Mouse (Mus musculus): ENCODE results near the gene Mcpt4. TPM values are rescaled to one million over a fixed set of nuclear protein-coding genes. Genes with fewer than 3 reads are reported as not detected.
"Not testable (repeated sequence)": the region's sequence is repeated elsewhere in the genome, so short reads cannot be mapped to it uniquely, and the experiment has no call there.

Gene Mcpt4
- polyA plus RNA-seq (2017; shearing (Covaris generic)): not detected

DNA sequence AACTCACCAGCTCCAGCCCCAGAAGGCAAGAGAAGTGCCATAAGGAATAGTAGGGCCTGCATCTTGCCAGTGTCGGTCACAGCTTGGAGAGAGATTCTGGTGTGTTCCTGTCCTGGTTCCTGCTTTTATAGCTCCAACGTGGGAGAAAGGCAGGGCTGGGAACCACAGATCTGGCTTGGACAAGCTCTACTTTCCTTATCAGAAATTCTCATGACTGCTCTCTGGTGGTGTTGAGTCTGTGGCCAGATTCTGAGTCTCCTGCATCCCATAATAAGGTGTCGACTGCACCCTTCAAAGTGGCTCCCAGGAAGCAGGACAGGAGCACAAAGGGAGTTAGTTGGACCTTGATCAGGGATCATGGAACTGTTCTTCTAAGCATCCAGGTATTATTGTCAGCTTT is at the start of gene Mcpt4:
Gene Mcpt4, minus strand, starts transcription at position 101 of the 400 bp plus-strand sequence.
- ATAC-seq: not testable (repeated sequence)

DNA sequence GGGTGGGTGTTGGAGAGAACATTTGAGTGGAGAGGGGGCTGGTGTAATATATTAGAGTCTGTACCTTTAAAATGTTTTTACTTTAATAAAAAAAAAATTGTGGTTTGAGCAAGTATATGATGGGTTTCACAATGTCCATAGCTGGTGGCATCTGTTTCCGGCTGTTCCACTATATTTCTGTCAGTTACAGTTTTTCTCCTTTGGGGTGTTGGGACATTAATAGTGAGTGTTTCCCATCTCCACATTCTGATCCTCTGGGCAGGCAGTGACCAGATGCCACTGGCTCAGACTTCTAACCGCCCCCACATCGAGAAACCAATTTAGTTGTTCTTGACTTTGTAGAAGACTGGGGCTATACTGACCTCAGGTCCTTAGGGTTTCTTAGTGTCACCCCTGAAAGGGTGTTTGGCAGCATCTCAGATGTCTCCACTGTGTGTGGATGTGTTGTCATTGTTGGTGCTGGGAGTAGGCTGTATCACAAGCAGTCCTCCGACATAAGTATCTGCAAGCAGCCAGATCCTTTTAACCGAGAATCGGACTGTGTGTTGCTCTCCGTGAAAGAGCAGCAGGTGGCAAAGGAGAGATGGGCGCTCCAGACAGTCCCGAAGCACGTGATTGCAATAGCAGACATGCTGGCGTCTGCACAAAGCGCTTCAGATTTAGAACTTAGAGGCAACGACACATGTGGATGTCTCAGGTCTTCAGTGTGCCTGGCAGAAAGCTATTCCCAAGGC is 43.5 kb upstream of the Mcpt4 start:
- ATAC-seq: no peak

- ATAC-seq: no peak
Observed at GRCm38 (mm10) chr14:56105016-56105415, 42.9 kb upstream of the Mcpt4 start.

DNA sequence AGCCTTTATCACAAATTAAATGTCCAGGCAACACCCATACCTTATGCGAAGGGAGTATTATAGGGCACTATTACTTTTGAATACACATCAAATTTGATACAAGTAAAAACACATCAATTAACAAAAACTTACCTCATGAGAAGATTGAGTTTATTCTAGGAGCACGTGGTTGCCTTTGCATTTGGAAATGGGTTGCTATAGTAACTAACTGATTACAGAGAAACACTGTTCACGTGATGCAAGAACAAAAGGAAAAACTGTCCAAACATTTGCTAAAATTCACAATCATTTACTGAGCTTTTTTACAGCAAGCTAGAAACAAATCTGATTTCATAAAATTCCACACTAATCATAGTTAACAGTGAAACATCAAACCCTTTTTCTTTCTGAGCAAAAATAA is 41.3 kb upstream of the Mcpt4 start:
- no peak for ATAC-seq

GRCm38 (mm10) chr14:56102386-56102785 is 40.3 kb upstream of the Mcpt4 start, which contains the start of gene Ctsg:
Ctsg (minus strand) TSS chr14:56102574.
- ATAC-seq: no peak

DNA sequence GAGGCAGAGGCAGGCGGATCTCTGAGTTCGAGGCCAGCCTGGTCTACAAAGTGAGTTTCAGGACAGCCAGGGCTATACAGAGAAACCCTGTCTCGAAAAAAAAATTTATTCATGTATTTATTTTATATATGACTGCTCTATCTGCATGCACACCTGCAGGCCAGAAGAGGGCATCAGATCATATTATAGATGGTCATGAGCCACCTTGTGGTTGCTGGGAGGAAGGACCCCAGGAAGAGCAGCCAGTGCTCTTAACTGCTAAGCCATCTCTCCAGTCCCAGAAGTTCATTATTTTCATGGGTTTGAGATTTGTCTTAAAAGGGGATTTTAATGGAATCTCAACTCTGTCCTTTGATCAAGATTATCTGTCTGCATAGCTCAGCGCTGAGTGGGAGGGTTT is 36.8 kb upstream of the Mcpt4 start:
- ATAC-seq: no peak

GRCm38 (mm10) chr14:56097597-56097996 is 35.5 kb upstream of the Mcpt4 start:
- no peak for ATAC-seq

- no peak for ATAC-seq
Observed at GRCm38 (mm10) chr14:56093353-56093752, 31.2 kb upstream of the Mcpt4 start.

- no peak for ATAC-seq
Observed at GRCm38 (mm10) chr14:56086711-56087110, 24.6 kb upstream of the Mcpt4 start.

GRCm38 (mm10) chr14:56085167-56085566 is 23.1 kb upstream of the Mcpt4 start, which contains the start of gene Mcpt8:
Mcpt8 (minus strand) TSS chr14:56085273.
- ATAC-seq: no peak

GRCm38 (mm10) chr14:56082016-56082415 is 19.9 kb upstream of the Mcpt4 start:
- ATAC-seq: no peak

DNA sequence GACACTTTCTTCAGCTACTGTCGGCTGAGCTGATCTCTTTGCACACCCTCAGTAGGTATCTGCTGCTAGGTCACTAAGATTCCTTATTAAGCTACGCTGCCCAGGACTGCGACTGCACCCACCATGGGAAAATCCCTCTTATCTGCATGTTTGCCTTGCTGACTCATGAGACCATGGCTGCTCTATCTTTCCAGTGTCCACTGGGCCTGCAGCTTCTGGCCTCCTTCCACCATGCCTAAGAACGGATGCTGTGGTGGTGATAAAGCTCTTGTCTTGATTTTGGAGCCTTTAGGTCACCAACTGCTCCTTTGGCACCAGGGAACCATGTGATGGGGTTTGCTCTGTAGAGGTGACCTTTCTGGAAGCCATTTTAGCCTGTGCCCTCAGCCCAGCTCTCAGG is 4.4 kb downstream of the Mcpt4 start:
- ATAC-seq: no peak

DNA sequence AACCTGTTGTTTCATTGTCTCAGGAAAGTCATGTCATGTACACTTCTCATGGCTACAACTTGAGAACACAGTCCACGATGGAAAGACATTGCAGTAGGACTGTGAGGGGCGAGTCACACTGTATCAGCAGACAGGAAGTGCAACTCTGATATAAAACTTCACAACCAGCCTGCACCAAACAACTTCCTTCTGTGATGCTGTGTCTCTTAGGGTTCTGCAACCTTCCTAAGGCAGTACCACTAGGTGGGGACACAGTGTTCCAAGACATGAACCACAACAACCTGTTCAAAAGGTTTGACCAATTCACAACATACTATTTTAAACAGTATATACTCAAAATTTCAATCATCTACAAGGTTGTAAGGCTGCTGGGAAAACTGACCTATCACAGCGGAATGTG is 6.7 kb downstream of the Mcpt4 start:
- ATAC-seq: no peak

DNA sequence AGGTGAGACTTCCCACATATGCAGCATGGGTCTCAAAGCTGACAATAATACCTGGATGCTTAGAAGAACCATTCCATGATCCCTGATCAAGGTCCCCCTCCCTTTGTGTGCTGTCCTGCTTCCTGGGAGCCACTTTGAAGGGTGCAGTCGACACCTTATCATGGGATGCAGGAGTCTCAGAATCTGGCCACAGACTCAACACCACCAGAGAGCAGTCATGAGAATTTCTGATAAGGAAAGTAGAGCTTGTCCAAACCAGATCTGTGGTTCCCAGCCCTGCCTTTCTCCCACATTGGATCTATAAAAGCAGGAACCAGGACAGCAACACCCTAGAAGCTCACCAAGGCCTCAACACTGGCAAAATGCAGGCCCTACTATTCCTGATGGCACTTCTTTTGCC is 20.3 kb downstream of the Mcpt4 start, which contains the start of gene Mcpt2:
Gene Mcpt2, plus strand, starts transcription at position 250 of the 400 bp plus-strand sequence.
- not testable (repeated sequence) for ATAC-seq

DNA sequence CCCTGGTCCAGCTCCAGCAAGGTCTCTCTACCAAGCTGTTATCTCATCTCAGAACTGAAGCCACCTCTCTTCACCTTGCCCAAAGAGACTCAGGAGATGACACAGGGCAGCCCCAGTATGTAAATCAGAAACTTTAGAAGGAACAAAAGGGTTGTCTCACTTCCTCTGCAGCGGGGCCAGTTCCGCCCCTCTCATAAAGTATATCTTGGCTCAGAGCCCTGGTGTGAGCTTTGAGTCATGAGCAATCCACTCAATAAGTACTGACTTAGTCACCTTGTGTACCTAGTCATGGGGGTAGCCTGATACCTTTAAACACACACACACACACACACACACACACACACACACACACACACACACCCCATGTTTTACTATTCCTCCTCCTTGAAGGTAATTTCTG is 27.7 kb downstream of the Mcpt4 start:
- no peak for ATAC-seq

DNA sequence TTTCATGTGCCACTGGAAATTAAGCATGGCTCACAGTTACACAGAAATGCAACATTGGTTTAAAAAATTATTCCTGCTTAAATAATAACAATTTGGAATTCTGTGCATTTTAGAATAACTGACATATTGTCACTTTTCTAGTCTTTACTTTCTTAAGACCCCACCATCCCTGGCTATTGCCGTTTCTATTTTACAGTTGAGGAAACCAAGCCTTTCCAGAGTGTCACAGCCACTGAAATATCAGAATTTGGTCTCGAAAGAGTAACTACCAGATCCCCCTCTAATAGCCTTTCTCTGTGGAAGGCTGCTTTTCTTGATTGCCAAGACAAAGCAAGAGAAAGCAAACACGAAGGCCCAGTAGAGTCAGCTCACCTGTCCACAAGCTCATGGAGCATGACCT is 31.7 kb downstream of the Mcpt4 start, which contains the start of gene Mcpt9:
Gene Mcpt9, minus strand, starts transcription at position 101 of the 400 bp plus-strand sequence.
- not testable (repeated sequence) for ATAC-seq

DNA sequence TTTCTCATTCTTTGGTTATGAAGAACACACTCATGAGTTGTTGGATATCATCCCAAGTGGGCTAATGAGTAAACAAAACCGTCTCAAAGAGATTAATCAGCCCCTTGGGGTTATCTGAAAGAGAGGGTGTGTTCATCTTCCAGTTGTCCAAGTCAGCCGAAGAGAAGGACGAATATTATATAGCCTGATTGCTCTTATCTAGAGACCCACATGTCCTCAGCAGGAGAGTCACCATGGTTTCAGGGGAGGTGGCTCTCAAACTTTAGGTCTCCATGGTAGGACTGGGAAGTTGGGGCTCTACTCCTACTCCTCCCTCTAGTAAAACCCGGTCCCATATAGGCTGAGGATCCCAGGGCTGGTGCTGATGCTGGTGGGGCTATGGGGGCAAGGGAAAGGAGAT is 40.8 kb downstream of the Mcpt4 start:
- ATAC-seq: not testable (repeated sequence)

DNA sequence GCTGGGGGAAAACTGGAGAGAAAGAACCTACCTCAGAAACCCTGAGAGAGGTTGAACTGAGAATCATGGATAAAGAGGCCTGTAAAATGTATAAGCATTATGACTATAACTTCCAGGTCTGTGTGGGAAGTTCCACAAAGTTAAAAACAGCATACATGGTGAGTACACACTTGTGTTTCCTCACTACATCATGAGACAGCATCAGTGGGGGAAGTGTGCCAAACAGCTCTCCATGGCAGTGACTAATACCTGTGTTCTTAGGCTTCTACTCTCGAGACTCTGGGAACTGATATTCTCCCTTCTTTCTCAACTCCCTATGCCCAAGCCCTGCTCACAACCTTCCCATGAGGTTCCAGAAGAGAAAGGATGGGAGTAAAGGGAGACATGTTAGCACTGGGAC is 42.7 kb downstream of the Mcpt4 start:
- no peak for ATAC-seq

- ATAC-seq: not testable (repeated sequence)
Observed at GRCm38 (mm10) chr14:56017671-56018070, 44.4 kb downstream of the Mcpt4 start, which contains the start of gene Mcpt1. Mcpt1 (plus strand) TSS chr14:56017971.

GRCm38 (mm10) chr14:56013924-56014323 is 48.2 kb downstream of the Mcpt4 start:
- ATAC-seq: no peak

GRCm38 (mm10) chr14:56013147-56013546 is 49.0 kb downstream of the Mcpt4 start:
- ATAC-seq: no peak

Measured in CD4-positive, CD25-positive, alpha-beta regulatory T cell, adult 4 months (primary cell).